Mouse (Mus musculus) kidney, embryonic 14.5 days (tissue): Measurements from ENCODE around the gene Abcg1. TPM values are rescaled to one million over a fixed set of nuclear protein-coding genes. Genes with fewer than 3 reads are reported as not detected.

Experiments used
- ATAC-seq: fragments of 200-750 bp; cut with Nextera tagmentation; 2 replicates; pipeline ENCODE4 v1.8.0; 2017; ENCODE audit warnings: moderate number of reproducible peaks, mild to moderate bottlenecking, moderate TSS enrichment, moderate library complexity; ENCODE audit not compliant: low FRiP score, low TSS enrichment
- H3K27ac ChIP-seq: fragments of 300-500 bp; sonication (generic); 2 replicates; pipeline ENCODE4 v1.5.1; 2014; ENCODE audit warnings: low read depth, mild to moderate bottlenecking, low read length, moderate library complexity, mixed read lengths
- H3K27me3 ChIP-seq: fragments of 300-500 bp; sonication (generic); 2 replicates; pipeline ENCODE4 v1.6.1; 2014; ENCODE audit warnings: mild to moderate bottlenecking, low read length; ENCODE audit not compliant: control insufficient read depth, insufficient read depth
- H3K36me3 ChIP-seq: fragments of 300-500 bp; sonication (generic); 2 replicates; pipeline ENCODE4 v1.6.1; 2014; ENCODE audit warnings: low read length, mixed read lengths; ENCODE audit not compliant: control insufficient read depth, insufficient read depth
- H3K4me1 ChIP-seq: fragments of 300-500 bp; sonication (generic); 2 replicates; pipeline ENCODE4 v1.6.1; 2014; ENCODE audit warnings: low read length, mixed read lengths; ENCODE audit not compliant: control insufficient read depth, insufficient read depth
- H3K4me2 ChIP-seq: fragments of 300-500 bp; sonication (generic); replicated peaks from 2 replicates; pipeline ENCODE4 v1.6.1; 2014; ENCODE audit warnings: low read depth, mild to moderate bottlenecking, low read length
- H3K4me3 ChIP-seq: fragments of 300-500 bp; sonication (generic); 2 replicates; pipeline ENCODE4 v1.5.1; 2014; ENCODE audit warnings: mild to moderate bottlenecking, low read length
- H3K9ac ChIP-seq: fragments of 300-500 bp; sonication (generic); 2 replicates; pipeline ENCODE4 v1.6.1; 2014; ENCODE audit warnings: low read depth, mild to moderate bottlenecking, low read length, moderate library complexity
- H3K9me3 ChIP-seq: fragments of 300-500 bp; sonication (generic); 2 replicates; pipeline ENCODE4 v1.6.1; 2016; ENCODE audit warnings: low read length; ENCODE audit not compliant: control insufficient read depth
- WGBS: fragments of 180-500 bp; shearing (Covaris S2); extraction: QIAGEN DNeasy Blood & Tissue Kit; methylation state at CpG from one replicate; pipeline ENCODE4 v1.1.7; 2014; 5-methylcytosine and 5-hydroxymethylcytosine counted together
- polyA plus RNA-seq: library from polyadenylated mRNA; unstranded; fragments of >200 nt; fragmentation: Nextera tagmentation; extraction: Ambion mirVana; gene quantifications from 2 replicates; pipeline ENCODE4 v1.2.1, GENCODE M21; 2014

The Abcg1 gene
- polyA plus RNA-seq, 1 experiment from 2014 or later = 5.4 TPM

- 66% methylated on average over 4 of the region's 4 CpGs for WGBS
- H3K9ac ChIP-seq = no peak overlapping the region
- no peak overlapping the region for H3K27ac ChIP-seq
- H3K27me3 ChIP-seq = no peaks in the 10 kb centered on the region
- peak overlapping the region; percentile 16; the same call in 1 of the 2 replicates for H3K4me3 ChIP-seq
- H3K36me3 ChIP-seq = no peaks in the 10 kb centered on the region
- H3K4me1 ChIP-seq = peaks cover 16% of the 10 kb centered on the region
- H3K9me3 ChIP-seq = no peaks in the 10 kb centered on the region
- H3K4me2 ChIP-seq = peak overlapping the region; percentile 35
- ATAC-seq = peak; percentile 33; the same call in 1 of the 2 replicates
These were observed 15.4 kb downstream of the Abcg1 start for GRCm38 (mm10) chr17:31072872-31073271.

DNA sequence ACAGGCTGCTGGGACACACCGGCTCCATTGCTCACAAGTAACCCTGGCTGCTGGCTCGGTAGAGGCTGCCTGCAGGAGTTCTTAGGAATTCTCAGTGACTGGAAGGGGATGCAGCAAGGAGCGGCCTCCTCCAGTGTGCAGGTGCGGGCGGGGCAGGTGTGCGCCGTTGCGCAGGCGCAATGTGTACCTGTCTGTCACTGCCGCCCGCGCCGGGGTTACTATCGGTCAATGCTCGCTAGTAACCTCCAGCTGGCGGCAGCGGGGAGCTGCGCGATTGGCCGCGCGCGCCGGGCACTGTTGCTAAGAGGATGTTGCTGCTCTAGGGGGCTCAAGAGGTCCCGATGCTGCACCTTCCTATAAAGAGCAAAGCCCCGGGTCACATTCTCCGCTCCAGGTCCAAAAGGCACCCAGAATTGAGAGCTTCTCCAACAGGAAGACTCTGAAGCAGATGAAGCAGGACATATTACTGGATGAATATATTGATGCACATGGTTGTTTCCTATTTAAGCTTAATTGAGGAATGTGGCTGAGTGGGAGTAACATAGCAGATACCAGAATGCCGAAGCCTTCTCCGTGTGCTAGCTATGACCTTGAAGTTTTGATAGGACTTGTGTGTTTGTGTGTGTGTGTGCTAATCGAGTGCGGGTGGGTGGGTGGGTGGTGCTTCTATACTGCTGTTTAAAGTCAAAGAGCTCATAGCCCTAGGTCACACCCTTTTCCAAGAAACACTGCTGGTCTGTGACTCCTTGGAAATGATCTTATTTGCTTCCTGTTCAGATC lies 16.0 kb downstream of the Abcg1 start:
- H3K4me2 ChIP-seq = peak overlapping the region; percentile 35
- no peaks in the 10 kb centered on the region for H3K36me3 ChIP-seq
- no peak overlapping the region for H3K9ac ChIP-seq
- peaks cover 18% of the 10 kb centered on the region for H3K4me1 ChIP-seq
- no peaks in the 10 kb centered on the region for H3K9me3 ChIP-seq
- WGBS = 2% methylated on average over 31 of the region's 31 CpGs
- H3K4me3 ChIP-seq = peak overlapping the region; percentile 16; the same call in 1 of the 2 replicates
- H3K27me3 ChIP-seq = no peaks in the 10 kb centered on the region
- peak overlapping the region; percentile 25; the same call in 1 of the 2 replicates for H3K27ac ChIP-seq
- peak; percentile 74 for ATAC-seq

- Histone ChIP-seq H3K27ac (peak overlapping the region; percentile 25; the same call in 1 of the 2 replicates), H3K4me3 (no peak overlapping the region), H3K9me3 (no peaks in the 10 kb centered on the region), H3K27me3 (no peaks in the 10 kb centered on the region), H3K36me3 (no peaks in the 10 kb centered on the region), H3K9ac (no peak overlapping the region), H3K4me2 (peak overlapping the region; percentile 35; the same call in 1 of the 2 replicates), H3K4me1 (peaks cover 24% of the 10 kb centered on the region)
- WGBS = 29% methylated on average over 7 of the region's 7 CpGs
- ATAC-seq = no peak
These were observed 16.6 kb downstream of the Abcg1 start for GRCm38 (mm10) chr17:31074053-31074590.

- Histone ChIP-seq H3K27me3 (no peaks in the 10 kb centered on the region), H3K27ac (no peak overlapping the region), H3K9ac (no peak overlapping the region), H3K4me2 (no peak overlapping the region), H3K4me3 (no peak overlapping the region), H3K4me1 (peaks cover 26% of the 10 kb centered on the region), H3K36me3 (no peaks in the 10 kb centered on the region), H3K9me3 (no peaks in the 10 kb centered on the region)
- no peak for ATAC-seq
- 48% methylated on average over 3 of the region's 3 CpGs for WGBS
These were observed 17.2 kb downstream of the Abcg1 start for GRCm38 (mm10) chr17:31074666-31075065.

DNA sequence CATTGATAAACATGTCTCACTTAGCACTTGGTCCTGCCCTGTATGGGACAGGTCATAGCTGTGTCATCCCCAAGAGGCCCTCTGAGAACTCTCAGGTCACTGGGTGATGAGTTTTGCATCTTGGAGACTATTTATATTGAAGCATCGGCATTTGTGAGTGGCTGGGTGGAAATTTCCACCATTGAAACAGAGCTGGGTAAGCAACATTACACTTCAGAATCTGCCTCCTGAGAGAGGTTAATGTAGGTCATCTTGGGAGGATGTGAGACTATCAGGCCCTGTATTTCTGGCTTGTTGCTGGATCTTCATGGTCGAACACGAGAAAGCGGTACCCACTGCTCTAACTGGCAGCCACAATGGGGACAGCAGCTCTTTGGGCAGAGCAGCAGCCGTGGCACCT lies 18.0 kb downstream of the Abcg1 start:
- no peak overlapping the region for H3K27ac ChIP-seq
- H3K4me3 ChIP-seq = no peak overlapping the region
- no peaks in the 10 kb centered on the region for H3K9me3 ChIP-seq
- H3K4me1 ChIP-seq = peaks cover 26% of the 10 kb centered on the region
- H3K9ac ChIP-seq = no peak overlapping the region
- ATAC-seq = no peak
- H3K36me3 ChIP-seq = no peaks in the 10 kb centered on the region
- no peaks in the 10 kb centered on the region for H3K27me3 ChIP-seq
- no peak overlapping the region for H3K4me2 ChIP-seq
- 68% methylated on average over 5 of the region's 5 CpGs for WGBS

- no peaks in the 10 kb centered on the region for H3K27me3 ChIP-seq
- H3K4me1 ChIP-seq = peaks cover 26% of the 10 kb centered on the region
- no peak overlapping the region for H3K27ac ChIP-seq
- 62% methylated on average over 5 of the region's 5 CpGs for WGBS
- H3K9me3 ChIP-seq = no peaks in the 10 kb centered on the region
- no peak overlapping the region for H3K9ac ChIP-seq
- no peaks in the 10 kb centered on the region for H3K36me3 ChIP-seq
- H3K4me3 ChIP-seq = no peak overlapping the region
- H3K4me2 ChIP-seq = no peak overlapping the region
- ATAC-seq = no peak
These were observed 20.1 kb downstream of the Abcg1 start for GRCm38 (mm10) chr17:31077561-31077960.

DNA sequence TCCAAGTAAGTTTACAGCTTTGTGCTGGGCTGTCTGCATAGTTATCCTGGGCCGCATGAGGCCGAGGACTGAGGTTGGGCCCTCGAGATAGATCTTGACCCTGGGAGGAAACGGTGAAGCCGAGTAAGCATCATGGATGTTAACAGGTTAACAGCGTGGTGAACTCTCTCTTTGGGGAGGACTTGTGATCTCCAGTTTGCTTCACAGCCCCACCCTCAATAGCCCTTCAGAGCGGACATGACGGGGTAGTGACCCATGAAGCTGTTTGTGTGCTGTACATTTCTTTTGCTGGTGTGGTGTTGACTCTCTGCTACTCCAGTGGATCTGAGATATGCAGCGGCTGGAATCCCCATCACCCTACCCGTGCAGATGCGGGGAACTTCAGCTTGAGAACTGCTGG lies 21.1 kb downstream of the Abcg1 start:
- 44% methylated on average over 11 of the region's 11 CpGs for WGBS

DNA sequence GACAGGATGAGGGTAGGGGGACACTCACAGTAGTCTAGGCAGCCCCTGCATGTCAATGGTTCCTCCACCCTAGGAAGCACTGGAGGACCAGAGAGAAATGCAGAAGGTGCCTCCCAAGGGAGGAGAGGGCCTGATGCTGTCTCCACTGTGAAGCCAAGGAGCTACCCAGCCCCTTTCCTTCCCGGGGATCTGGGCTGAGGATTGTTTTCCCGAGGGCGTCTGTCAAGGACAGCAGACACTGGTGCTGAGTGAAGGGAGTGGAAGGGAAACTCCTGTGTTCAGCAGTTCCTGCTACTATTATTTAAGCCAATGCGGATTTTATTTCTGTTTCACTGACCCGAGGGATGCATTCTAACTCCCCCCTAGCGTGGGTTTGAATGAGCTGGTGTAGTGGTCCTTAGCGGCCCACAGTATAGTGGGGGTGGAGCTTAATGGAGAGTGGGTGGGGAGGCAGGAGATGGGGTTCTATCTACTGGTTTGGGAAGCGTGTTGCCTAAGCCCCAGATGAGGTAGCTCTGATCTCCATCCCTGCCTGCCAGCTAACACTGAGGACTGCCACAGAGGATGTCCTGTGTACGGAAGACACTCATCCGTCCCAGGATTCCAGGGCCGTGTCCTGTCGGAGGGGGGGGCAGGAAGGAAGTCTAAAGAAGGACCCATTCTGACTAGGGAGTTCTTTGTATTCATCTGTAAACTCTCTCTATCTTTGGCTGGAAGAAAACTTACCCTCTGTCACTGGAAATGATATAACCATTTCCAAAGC lies 21.8 kb downstream of the Abcg1 start:
- no peaks in the 10 kb centered on the region for H3K9me3 ChIP-seq
- H3K9ac ChIP-seq = no peak overlapping the region
- no peak overlapping the region for H3K4me2 ChIP-seq
- H3K27ac ChIP-seq = peak overlapping the region; percentile 43; the same call in 1 of the 2 replicates
- H3K36me3 ChIP-seq = no peaks in the 10 kb centered on the region
- H3K4me1 ChIP-seq = peaks cover 11% of the 10 kb centered on the region
- no peaks in the 10 kb centered on the region for H3K27me3 ChIP-seq
- 44% methylated on average over 12 of the region's 12 CpGs for WGBS
- no peak overlapping the region for H3K4me3 ChIP-seq
- ATAC-seq = 0 out of 2 replicates have a peak, but pooled peaks have one; percentile 38

More for the DNA sequence above, 21.1 kb downstream of the Abcg1 start:
- H3K4me2 ChIP-seq = no peak overlapping the region
- H3K36me3 ChIP-seq = no peaks in the 10 kb centered on the region
- H3K27me3 ChIP-seq = no peaks in the 10 kb centered on the region
- H3K9me3 ChIP-seq = no peaks in the 10 kb centered on the region
- ATAC-seq = no peak
- no peak overlapping the region for H3K4me3 ChIP-seq
- H3K9ac ChIP-seq = no peak overlapping the region
- H3K27ac ChIP-seq = peak overlapping the region; percentile 43; the same call in 1 of the 2 replicates
- H3K4me1 ChIP-seq = peaks cover 18% of the 10 kb centered on the region
